Mouse (Mus musculus): ENCODE data around the gene Zfp82.

- TF ChIP-seq CTCF (conservative IDR thresholded peaks at IDR 0.05; ENCODE audit: low read length) (no peak), NANOG (IDR thresholded peaks at IDR 0.05; ENCODE audit: borderline replicate concordance, low read length) (no peak), POU5F1 (IDR thresholded peaks at IDR 0.05; ENCODE audit: borderline replicate concordance, low read length) (no peak)
Observed at GRCm38 (mm10) chr7:30030677-30031076, 42.0 kb downstream of the Zfp82 start.
